Mouse (Mus musculus) kidney, postnatal 10 days (tissue): ENCODE results near the gene Ptprn2.
A peak's percentile ranks its signal among the peaks of the same experiment; 100 is the strongest.

ENCODE experiments used
- DNase-seq: peaks from one replicate; pipeline ENCODE4 v3.0.0; 2021; ENCODE audit warnings: mixed read lengths

Ptprn2 gene

DNA sequence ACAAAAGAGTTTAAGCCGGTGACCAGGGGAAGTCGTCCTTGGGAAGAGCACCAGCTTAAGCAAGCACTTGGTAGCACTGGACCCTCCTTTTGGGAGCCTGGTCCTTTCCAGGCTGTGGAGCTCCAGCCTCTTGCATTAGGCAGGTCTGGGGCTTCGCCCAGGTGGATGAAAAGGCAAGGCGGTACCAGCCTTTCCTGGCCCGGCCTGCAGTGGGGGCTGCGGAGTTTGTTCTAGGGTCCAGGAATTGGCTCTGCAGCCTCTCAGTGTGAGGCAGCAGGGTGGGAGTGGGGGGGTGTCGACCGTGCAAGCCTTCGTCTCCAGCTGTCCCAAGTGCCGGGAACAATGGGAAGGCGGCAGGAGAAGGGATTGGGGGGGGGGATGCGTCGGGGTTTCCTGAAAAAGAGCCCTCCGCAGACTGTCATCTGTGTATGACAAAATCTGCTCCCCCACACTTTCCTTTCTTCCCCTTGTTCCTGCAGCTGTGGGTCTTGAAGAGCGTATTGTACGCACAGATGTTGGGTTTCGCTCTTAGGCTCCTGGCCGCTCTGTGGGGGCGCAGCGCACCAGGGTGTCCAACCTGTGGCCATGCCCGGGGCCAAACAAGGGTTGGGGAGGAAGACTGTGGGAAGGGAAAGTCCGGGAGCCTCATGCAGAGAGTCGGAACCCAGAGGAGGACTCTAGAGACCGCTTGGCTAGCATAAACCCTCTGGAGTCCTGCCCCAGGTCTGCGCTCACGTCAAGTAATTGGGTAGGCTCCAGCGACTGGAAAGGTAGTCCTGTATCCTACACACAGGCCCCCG lies 667.0 kb downstream of the Ptprn2 start:
- no peak for DNase-seq

DNA sequence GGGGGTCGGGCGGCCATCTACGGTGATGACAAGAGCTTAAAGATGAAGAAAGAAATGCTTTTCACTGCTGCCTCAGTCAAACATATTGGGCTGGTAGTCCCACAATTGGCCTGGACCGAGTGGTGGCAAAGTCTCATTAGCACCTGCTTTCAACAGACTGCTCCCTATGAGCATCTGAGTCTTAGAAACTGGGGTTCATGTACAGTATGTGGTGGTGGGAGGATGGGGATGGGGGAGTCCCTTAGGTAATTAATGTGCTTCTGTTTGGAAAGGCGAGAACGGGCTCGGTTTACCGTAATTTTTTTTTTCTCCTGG lies 667.6 kb downstream of the Ptprn2 start:
- no peak for DNase-seq

DNA sequence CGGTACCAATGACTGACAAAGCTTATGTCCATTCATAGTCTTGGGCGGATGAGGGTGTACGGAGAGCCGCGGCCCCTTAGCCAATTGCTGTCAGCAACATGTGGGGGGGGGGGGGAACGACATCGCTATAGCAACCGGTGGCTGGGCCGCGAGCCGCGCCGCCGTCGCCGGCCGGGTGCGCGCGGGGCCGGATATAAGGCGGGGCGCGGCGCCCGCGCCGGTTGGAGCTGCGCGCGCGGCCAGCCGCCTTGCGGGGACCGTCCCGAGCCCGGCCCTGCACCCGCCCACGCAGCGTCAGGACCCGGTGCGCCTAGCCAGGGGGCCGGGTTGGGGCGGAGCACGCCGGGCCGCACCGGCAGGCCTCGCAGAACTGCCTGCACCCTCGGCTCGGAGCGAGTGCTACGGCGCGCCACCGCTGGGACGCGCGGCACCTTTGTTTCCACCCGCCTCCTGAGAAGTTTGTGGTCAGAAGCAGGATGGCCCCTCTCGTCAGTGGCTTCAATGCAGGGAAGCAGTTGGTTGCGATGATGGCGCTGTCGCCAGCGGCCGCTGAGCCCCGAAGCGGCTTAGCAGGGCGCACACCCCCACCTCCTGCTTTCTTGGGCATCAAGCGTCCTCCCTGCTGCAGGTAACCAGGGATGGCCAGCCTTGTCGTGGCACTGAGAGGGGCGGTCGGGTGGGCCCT lies 668.3 kb downstream of the Ptprn2 start:
- DNase-seq: peak; percentile 66

DNA sequence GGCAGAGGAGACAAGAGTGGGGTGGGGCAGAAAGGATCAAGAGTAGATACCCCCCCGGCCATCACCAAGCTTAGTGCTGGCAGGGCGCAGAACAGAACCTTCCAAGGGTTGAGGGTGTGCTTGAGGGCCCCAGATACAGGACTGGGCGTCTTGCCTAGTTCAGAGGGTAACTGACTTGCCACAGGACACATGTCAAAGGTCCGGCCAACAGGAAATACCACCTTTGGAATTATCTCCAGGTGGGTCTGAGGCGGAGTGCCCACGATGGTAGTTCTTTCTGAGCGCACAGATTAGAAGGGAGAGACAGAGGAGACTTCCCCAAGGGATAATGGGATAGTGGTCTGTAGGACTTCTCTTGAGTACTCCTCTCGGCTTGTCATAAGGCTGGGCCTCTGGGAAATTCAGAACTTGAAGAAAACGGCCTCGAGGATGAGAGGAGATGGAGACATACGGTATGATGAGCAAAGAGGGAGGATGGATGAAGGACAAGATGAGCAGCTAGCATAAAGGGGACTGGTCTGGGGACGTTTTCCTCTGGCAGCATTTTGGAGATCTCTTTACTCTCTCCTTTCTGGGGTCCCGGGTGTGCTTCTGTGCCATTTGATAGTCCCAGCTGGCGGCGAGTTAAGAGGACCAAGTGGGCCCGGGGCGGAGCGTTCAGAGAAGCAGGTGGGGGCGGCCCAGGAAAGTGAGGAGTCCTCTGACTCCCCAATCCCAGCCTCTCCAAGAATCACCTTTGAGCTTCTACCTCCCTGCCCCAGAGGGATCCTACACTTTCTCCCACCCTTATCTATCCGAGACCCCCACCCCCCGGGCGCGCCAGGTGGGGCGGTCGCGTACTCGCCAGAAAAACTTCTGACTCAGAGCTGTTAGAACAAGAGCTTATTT lies 669.1 kb downstream of the Ptprn2 start:
- DNase-seq: no peak

DNA sequence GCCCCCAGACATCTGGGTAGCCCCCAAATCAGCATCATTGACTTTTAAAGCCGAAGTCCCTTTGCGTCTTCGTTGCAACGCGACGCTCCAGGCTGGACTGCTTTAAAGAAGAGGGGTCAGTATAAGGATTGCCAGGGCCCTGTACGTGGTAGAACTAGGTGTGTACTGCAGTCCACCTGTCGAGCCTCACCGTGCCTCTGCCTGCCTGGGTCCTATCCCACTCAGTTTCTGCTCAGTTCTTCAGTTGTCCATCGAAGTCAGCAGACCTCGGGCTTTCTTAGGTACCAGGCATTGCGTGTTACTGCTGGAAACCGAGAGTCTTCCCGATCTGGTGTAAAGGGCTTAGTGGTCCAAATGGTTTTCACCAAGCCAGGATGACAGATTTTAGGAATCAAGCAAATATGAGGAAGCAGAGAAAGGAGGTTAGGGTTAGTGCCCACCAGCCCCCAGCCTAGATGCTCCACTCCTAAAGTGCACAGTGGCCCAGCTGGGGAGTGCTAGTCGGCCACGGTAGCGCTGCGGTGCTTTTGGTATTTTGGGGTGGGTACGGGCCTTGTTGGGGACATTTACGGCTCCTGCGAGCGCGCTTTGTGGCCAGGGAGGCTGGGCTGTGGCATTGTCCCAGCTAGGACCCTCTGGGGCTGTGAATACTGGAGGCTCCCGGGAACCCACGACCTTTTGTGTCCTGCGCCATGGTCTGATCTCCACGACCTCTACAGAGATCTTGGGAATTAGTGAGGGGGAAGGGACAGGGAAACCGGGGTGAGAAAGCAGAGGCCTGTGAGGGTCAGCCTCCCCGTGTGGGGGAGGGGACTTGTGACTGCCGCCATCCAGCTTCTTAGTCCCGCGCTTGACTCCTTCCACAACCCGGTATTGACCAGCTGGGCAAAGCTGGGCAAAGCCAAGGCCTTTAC lies 670.0 kb downstream of the Ptprn2 start:
- no peak for DNase-seq

DNA sequence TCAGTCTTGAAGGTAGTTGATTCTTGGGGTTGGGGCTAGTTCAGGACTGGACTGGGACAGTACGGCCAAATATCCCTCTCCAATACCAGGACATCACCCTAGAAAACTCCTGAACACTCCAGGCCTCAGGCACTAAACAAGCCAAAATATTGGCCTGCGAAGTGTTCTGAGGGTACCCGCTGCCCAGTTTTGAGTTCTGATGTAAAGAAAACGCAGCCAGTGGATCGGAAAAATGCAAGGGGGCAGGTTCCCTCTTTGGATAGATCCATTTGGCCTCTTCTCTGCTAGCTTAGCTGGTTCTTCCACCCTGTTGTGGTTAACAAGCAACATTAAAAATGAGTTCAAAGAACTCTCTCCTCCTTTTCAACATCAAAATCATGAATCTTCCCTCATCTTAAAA lies 670.7 kb downstream of the Ptprn2 start:
- no peak for DNase-seq

DNA sequence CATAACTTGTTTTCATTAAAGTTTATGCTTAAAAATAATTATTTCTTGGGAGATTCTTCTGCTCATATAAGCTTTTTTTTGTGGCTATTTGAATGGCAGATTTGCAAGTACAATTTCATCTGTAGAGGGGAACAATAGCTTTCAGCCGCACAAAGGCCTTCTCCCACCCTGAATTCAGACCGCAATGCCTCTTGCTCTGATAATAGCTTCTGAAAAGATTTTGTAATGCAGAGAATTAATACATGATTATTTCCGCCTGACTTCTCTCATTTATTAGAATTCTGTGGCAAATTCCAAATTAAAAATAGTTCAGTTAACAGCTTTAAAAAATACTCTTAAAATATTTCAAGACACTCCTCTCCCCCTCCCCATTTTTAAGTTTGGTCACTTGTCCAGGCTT lies 671.3 kb downstream of the Ptprn2 start:
- DNase-seq: no peak

DNA sequence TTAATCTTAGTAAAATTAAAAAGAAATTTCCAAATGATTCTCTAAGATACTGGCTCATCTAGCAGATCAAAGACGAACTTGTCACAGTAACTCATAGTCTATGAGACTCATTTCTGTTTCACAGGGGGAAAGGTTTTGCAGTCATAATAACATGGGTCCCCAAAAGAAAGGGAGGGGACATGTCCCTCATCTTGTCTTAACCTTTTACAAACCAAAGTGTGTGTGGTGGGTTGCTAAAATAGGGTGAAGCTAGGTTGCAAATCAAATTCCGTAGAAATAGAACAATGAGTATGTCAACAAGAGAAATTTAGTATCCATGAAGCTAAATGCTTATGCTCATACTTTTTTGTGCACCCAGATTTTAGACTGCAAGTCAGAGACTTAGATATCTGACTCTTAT lies 671.7 kb downstream of the Ptprn2 start:
- no peak for DNase-seq

DNA sequence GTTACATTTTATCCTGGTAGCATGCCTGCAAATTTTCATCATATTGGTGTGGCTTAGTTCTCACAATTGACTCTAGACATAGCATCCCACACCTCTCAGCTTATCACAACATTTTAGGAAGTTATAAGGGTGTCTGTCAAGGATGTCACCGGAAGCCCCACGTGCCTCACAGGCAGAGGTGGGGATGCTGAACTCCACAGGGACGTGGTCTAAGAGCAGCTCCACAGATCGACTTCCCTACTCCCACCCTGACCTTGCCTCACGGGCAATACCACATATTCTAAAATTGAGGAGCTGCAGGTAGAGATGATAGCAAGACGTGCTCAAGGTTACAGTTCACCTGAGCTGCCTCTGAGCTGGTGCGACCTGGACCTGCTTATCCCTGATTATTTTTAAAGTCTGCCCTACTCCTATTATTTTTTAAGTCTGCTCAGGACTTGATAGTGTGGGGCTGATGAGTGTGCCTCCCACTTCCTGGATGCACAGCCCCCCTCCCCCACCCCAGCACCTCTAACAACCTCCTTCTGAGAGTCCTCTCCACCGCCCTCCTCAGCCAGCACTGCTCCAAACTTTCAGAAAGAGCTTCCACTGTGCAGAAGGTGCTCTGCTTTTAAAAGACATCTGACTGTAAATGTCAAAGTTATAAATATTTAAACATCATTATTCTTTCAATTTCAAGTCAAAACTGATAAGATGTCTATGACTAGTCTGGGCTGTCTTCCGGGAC lies 672.3 kb downstream of the Ptprn2 start:
- no peak for DNase-seq

DNA sequence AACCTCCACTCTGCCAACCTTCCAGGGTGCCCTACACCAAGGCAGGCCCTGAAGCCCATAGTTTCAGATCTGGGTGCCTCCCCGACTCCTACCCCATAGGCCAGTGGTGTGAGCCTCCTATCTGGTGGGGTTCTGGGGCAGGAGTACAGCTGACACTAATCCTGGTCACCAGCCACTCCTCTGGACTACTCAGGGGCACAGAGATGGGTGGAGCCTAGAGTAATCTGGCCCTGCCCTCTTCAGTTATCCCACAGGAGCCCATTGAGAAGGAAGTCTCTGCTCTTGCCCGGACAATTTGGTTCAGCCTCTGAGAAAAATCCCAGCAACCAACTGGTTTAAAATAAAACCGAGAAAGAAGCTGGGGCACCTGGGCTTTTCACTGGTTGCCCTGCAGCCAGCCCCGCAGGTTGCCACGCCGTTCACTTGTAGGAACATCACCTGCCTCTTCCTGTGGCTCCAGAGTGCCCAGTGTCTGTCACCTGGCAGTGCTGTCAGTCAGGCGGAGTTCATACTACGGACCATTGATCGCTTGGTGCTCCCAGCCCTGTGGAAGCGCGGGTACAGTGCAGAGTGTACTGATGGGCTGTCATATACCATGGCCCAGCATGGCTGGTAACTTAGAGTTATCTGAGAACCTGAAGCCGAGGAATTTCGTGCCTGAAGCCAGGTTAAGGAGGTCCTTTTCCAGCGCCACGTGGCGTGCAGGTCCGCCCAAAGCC lies 673.6 kb downstream of the Ptprn2 start:
- DNase-seq: no peak

DNA sequence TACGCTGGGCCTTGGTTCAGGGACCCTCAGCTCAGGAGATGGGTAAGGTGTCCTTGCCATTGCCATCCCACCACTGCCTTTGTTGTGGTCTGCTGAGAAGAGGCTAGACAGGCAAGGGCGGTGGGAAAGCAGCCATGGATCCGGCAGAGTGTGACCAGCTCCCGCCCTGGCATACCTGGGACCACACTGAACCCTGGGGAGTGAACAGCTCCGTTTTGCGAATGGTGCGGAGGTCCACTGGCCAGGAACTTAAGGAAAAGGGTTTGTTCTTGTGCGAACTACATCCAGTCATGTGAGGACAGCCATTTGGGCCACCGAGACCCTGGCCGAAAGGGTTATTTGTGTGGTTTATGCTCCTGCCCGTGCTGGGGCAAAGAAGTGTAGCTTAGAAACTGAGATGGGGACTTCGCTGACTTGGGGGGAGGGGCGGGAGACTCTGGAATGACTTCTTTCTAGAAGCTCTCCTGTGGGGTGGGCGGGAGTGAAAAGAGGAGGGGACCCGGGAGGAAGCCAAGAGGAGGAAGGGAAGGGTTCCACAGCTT lies 674.2 kb downstream of the Ptprn2 start:
- DNase-seq: no peak

DNA sequence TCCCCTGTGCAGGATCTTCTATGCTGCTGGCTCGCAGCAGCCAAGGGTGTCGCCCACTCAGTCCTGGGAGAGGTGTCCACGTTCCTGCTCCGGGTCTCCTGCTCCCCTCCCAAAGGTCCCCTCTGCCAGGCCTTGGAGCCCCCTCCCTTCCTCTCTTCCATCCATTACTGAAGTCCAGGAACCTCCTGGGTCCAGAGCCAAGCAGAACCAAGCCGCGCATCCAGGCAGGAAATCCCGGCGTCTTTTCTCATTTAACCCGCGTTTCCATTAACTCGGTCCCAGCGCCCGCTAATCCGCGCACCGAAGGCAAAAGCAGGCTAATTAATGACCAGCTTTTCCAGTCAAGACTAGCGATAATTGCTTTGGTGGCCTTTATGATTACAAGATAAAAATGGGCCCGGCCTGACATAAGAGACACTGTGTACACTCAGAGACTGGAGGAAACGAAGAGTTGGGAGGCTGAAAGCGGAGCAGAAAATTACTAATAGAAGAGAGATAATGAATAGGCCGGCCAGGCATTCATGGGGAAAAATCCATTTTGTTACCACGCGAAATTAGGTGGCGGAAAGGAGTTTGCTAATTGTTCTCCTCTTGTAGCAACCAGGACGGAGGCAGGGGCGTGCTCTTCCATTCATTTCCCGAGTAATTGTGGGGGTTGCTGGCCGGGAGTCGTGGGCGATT lies 674.8 kb downstream of the Ptprn2 start:
- DNase-seq: no peak

DNA sequence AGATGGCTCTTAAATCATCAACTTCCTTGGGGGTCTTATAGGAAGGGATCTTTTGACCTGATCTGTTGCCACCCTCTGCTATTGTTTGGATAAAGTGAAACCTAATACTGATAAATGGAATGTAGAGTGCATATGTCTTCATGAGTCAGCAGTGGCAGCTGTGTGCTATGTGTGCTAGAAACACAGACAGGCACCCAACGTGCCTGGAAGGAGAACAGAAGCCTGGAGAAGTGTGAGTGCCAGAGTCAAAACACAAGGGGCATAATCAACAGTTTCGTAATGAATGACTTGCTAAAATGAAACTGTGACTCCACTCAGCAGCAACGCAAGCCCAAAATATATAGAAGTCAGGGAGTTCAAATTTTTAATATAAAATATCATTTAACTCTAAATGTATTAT lies 676.7 kb downstream of the Ptprn2 start:
- DNase-seq: no peak

DNA sequence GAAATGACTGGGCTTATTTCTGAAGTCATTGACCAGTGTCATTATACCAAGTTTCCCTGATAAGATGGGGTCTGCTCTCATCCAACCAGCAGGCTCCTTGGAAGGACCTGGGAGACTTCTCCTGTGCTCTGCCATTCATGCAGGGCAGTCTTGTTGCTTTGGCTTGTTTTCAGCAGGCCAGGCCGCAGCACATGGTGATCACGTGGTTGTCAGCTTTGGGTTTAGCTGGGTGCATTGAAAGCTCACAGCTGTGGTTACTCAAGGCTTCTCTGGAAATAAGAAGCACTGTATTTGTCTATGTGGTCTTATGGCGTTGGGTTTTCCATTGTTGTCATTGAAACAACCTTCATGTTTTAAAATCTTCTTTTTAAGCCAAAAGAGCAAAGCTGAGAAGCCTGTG lies 678.3 kb downstream of the Ptprn2 start:
- DNase-seq: no peak

DNA sequence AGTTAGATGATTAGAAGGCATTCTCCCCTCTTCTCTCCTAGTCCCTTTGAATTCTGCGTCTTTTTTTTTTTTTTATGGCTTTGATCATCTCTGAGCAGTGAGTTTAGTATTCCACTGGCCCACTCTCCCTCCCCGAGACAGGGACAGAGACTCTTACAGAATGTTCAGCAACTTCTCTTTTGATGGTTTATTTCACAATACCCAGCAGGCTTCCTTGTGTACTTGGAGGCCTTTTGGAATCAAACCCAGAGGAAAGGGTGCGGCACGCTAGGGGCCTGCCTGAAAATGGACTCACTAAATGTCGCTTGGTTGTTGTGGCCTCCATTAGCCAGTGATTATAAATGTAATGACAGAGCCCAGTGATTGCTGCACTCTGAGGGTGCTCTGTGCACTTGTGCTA lies 680.7 kb downstream of the Ptprn2 start:
- DNase-seq: no peak

DNA sequence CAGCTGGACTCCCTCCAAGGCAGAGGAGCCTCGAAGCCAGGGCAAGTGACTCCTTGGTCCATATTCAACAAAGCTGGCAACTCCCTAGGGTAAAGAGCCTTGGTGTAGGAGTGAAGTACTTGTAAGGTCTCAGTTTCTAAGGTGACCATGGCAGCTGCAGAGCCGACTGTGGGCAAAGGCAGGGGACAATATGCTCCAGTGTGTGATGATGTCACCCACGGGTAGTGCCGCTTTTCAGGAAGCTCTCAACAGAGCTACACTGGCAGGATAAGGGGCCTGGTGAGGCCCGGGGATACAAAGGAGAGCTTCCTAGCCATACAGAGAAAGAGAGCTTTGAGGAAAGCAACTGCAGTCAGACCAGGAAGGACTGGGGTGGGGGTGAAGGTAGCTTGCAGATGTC lies 684.1 kb downstream of the Ptprn2 start:
- DNase-seq: no peak

DNA sequence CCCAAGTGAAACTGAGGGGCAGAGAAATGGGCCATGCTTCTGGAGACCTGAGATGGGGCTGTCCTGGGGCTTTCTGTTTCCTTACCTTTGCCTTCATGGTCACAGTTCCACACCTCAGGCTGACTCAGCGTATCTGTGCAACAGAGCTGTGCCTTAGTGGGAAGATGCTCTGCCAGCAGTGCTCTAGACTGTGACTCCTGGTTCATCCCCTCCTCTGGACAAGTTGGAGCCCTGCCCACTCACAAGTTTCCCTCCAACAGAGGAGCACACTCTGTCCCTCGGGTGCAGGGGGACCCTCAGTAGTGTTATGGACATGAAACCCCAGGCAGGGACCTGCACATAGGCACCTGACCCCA lies 687.0 kb downstream of the Ptprn2 start:
- DNase-seq: no peak

DNA sequence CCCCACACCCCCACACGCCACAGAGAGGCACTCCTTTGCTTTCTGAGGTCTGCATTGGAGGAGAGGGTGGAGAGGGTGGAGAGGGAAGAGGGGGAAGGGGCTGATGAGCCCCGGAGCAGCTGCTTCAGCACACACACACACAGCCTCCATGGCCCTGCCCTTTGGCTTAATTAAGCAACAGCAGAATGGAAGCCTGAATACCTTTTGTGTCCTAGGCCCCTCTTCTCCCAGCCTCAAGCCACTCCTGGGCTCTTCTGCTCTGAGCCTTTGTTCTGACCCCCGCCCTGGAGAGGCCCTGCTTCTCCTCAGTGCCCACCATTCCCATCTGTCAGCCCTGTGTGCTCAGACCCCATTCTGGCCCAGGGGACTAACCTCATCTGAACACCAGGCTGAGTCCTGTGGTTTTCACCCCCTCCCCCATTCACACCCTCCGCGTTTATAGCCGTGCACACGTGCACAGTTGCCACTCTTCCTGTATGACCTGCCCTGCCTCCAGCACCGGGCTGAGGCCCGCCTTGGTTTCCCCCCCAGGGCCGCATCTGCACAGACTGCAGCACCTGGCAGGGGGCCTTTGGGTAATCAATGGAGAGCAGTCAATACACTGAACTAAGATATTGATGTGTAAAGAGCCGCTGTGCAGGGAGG lies 687.5 kb downstream of the Ptprn2 start:
- no peak for DNase-seq

DNA sequence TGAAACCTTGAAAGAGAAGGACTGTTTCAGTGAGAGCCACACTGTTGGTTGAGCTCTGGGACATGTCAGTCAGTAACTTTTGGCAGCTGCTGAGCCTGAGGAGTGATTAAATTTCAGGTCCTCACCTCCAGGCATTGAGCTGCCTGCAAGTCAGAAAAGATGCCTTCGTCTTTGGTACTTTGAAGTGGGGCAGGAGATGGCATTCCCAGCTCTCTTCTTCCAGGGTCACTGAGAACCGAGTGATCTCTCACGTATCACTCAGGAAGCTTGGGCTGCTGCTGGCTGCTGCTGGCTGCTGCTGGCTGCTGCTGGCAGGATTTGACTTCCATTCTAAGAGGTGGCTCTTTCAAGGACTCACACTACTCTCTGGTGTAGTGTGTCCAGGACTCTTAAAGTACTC lies 688.7 kb downstream of the Ptprn2 start:
- no peak for DNase-seq
